Mouse (Mus musculus): ENCODE measurements around the gene Gm21775. TPM values are rescaled to one million over a fixed set of nuclear protein-coding genes. Genes with fewer than 3 reads are reported as not detected.
"Not testable (repeated sequence)": the region's sequence is repeated elsewhere in the genome, so short reads cannot be mapped to it uniquely, and the experiment has no call there.

Gm21775 gene
- total RNA-seq (2015; ENCODE audit: low replicate concordance) (not detected in 2 replicates), total RNA-seq (2017; ENCODE audit: low replicate concordance) (not detected in 2 replicates)

GRCm38 (mm10) chrY:10553153-10553552, at the start of gene Gm21775:
TSS of gene Gm21775 (plus strand) at chrY:10553453.
- ATAC-seq (replicated peaks; ENCODE audit: low FRiP score, poor library complexity, severe bottlenecking) = not testable (repeated sequence)

- ATAC-seq (replicated peaks; ENCODE audit: low FRiP score, poor library complexity, severe bottlenecking) = not testable (repeated sequence)
Observed at GRCm38 (mm10) chrY:10535942-10536341, 17.3 kb upstream of the Gm21775 start, which contains the start of gene Gm20737. TSS of gene Gm20737 (minus strand) at chrY:10536042.

Other genes starting within 250 kb of the Gm21775 start
- gene Gm20834, start 228.9 kb upstream of the Gm21775 start, total RNA-seq (2015; ENCODE audit: low replicate concordance) = not detected in 2 replicates
- not detected in 2 replicates for gene Gm20834, start 228.9 kb upstream of the Gm21775 start, total RNA-seq (2017; ENCODE audit: low replicate concordance)
- not detected in 2 replicates for gene Gm28510, start 140.7 kb upstream of the Gm21775 start, total RNA-seq (2015; ENCODE audit: low replicate concordance)
- gene Gm28510, start 140.7 kb upstream of the Gm21775 start, total RNA-seq (2017; ENCODE audit: low replicate concordance) = not detected in 2 replicates
- gene Gm20737, start 17.4 kb upstream of the Gm21775 start, total RNA-seq (2015; ENCODE audit: low replicate concordance) = not detected in 2 replicates
- not detected in 2 replicates for gene Gm20737, start 17.4 kb upstream of the Gm21775 start, total RNA-seq (2017; ENCODE audit: low replicate concordance)
- gene Gm21900, start 62.9 kb downstream of the Gm21775 start, total RNA-seq (2015; ENCODE audit: low replicate concordance) = not detected in 2 replicates
- not detected in 2 replicates for gene Gm21900, start 62.9 kb downstream of the Gm21775 start, total RNA-seq (2017; ENCODE audit: low replicate concordance)
- gene Gm20777, start 199.0 kb downstream of the Gm21775 start, total RNA-seq (2015; ENCODE audit: low replicate concordance) = not detected in 2 replicates
- not detected in 2 replicates for gene Gm20777, start 199.0 kb downstream of the Gm21775 start, total RNA-seq (2017; ENCODE audit: low replicate concordance)